15 mouse cellular contexts compared by ENCODE assay signal in the genomic region with DNA sequence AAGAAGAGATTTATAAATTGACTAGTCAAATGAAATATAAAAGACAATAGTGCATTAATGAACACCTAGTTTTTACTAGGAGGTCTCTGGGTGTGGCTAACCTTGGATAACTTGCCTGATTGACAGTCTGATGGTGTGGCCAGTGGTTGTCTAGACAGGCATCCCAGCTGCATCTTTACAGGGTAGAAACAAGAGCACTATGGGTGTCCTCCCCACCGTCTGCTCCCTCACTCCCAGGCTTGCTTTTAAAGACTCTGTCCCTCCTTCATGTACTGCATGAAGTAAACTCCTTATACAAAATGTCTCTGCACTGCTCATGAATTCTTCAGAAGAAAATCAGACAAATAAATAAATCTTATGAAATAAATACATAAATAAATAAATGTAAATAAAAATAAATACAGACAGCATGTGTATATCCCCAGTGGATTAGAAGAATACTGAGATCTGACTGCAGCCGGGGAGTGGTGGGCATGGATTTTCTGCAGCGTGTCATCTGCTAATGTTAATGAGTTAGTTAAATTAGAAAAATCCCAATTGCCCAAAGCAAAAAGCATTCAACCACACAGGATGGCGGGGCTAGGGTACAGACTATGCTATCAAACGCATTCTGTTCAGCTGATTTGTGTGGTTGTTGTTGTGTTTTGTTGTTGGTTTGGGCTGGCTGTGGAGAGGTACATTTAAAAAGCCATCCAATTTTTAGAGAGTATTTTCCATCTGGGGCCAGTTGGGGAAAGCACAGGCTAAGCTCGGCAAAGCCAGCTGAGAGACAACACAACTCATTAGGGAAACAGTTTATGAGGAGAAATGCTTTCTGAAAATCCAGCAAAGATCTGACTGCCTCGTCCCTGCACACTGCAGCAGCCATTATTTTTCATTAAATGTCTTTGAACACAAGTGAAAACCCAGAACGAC.
A peak's percentile ranks its signal among the peaks of the same experiment; 100 is the strongest.
DNase-seq lines count a peak whose midpoint lies in the region; ATAC-seq and TF ChIP-seq lines count a peak whose summit lies in the region.
"Had no signal": no experiment of that assay in that cellular context is flagged by ENCODE, and none has a peak within 500 bp of the region (broad histone marks: within the 10 kb centered on the region; RNA-seq: fewer than 3 reads in every experiment).

No protein-coding gene starts in this region.

- no peaks in the 10 kb centered on the region for H3K36me3 ChIP-seq in forebrain, embryonic 15.5 days
- no peaks in the 10 kb centered on the region for H3K36me3 ChIP-seq in hindbrain, postnatal 0 days (ENCODE audit: insufficient read depth, low read length)
- no peaks in the 10 kb centered on the region for H3K36me3 ChIP-seq in neural tube, embryonic 14.5 days (ENCODE audit: control insufficient read depth, insufficient read depth, low read length)
- H3K36me3 ChIP-seq: intestine, embryonic 15.5 days; limb, embryonic 15.5 days had no signal

- no peak for TF ChIP-seq CTCF in hindbrain, postnatal 0 days (IDR thresholded peaks at IDR 0.05; ENCODE audit: low read depth)

- H3K27me3 ChIP-seq in forebrain, embryonic 15.5 days: no peaks in the 10 kb centered on the region
- no peaks in the 10 kb centered on the region for H3K27me3 ChIP-seq in hindbrain, postnatal 0 days (ENCODE audit: insufficient read depth, low read length)
- H3K27me3 ChIP-seq in neural tube, embryonic 14.5 days (ENCODE audit: control insufficient read depth, insufficient read depth, low read length): no peaks in the 10 kb centered on the region
- H3K27me3 ChIP-seq: intestine, embryonic 15.5 days; limb, embryonic 15.5 days had no signal

- H3K9me3 ChIP-seq in forebrain, embryonic 15.5 days: no peaks in the 10 kb centered on the region
- no peaks in the 10 kb centered on the region for H3K9me3 ChIP-seq in hindbrain, postnatal 0 days (ENCODE audit: low read length)
- H3K9me3 ChIP-seq in neural tube, embryonic 14.5 days (ENCODE audit: control insufficient read depth, low read length): no peaks in the 10 kb centered on the region
- H3K9me3 ChIP-seq: intestine, embryonic 15.5 days; limb, embryonic 15.5 days had no signal

- ATAC-seq in forebrain, embryonic 15.5 days (replicated peaks): peak; percentile 76
- ATAC-seq in hindbrain, postnatal 0 days: peak; percentile 55; the same call in 1 of the 2 replicates
- peak; percentile 76 for ATAC-seq in neural tube, embryonic 14.5 days (ENCODE audit: low read depth)
- ATAC-seq: intestine, embryonic 15.5 days had no signal

- no peak overlapping the region for H3K4me3 ChIP-seq in forebrain, embryonic 15.5 days
- no peak overlapping the region for H3K4me3 ChIP-seq in hindbrain, postnatal 0 days (ENCODE audit: low read length)
- no peak overlapping the region for H3K4me3 ChIP-seq in neural tube, embryonic 14.5 days (ENCODE audit: low read depth, low read length)
- H3K4me3 ChIP-seq: intestine, embryonic 15.5 days; limb, embryonic 15.5 days had no signal

- peak overlapping the region; percentile 71 for H3K27ac ChIP-seq in forebrain, embryonic 15.5 days (replicated peaks)
- H3K27ac ChIP-seq in hindbrain, postnatal 0 days: peak overlapping the region; percentile 33
- H3K27ac ChIP-seq in neural tube, embryonic 14.5 days (ENCODE audit: low read depth, low read length): peak overlapping the region; percentile 77
- H3K27ac ChIP-seq: intestine, embryonic 15.5 days; limb, embryonic 15.5 days had no signal

- H3K4me2 ChIP-seq in forebrain, embryonic 15.5 days (replicated peaks): peak overlapping the region; percentile 18
- peak overlapping the region; percentile 22; the same call in 1 of the 2 replicates for H3K4me2 ChIP-seq in hindbrain, postnatal 0 days (ENCODE audit: low read depth, low read length)
- peak overlapping the region; percentile 27 for H3K4me2 ChIP-seq in neural tube, embryonic 14.5 days (ENCODE audit: low read depth, low read length)
- H3K4me2 ChIP-seq: intestine, embryonic 15.5 days; limb, embryonic 15.5 days had no signal

- peaks cover 11% of the 10 kb centered on the region for H3K4me1 ChIP-seq in forebrain, embryonic 15.5 days
- no peaks in the 10 kb centered on the region for H3K4me1 ChIP-seq in hindbrain, postnatal 0 days (ENCODE audit: insufficient read depth, low read length)
- peaks cover 11% of the 10 kb centered on the region; the same call in 1 of the 2 replicates for H3K4me1 ChIP-seq in neural tube, embryonic 14.5 days (ENCODE audit: control insufficient read depth, insufficient read depth, low read length)
- H3K4me1 ChIP-seq: intestine, embryonic 15.5 days; limb, embryonic 15.5 days had no signal

- no peak overlapping the region for H3K9ac ChIP-seq in forebrain, embryonic 15.5 days (replicated peaks)
- no peak overlapping the region for H3K9ac ChIP-seq in hindbrain, postnatal 0 days (replicated peaks; ENCODE audit: low read length)
- no peak overlapping the region for H3K9ac ChIP-seq in neural tube, embryonic 14.5 days (replicated peaks; ENCODE audit: low read depth, low read length)
- H3K9ac ChIP-seq: intestine, embryonic 15.5 days; limb, embryonic 15.5 days had no signal

- DNase-seq in layer of hippocampus, postnatal 14 days (ENCODE audit: low spot score in 2 of 2): peak; percentile 30 to 45
- no peak for DNase-seq in layer of hippocampus, adult 9-10 months (ENCODE audit: low spot score)
- DNase-seq in hindbrain, postnatal 0 days (ENCODE audit: low spot score): peak; percentile 48
- no peak for DNase-seq in urinary bladder, postnatal 14 days (ENCODE audit: low spot score)
- no peak for DNase-seq in thymus, postnatal 14 days
- DNase-seq: adrenal gland, postnatal 36 days; heart, adult 18-20 months; layer of hippocampus, adult 9-11 months; lung, adult 18-20 months; lung, postnatal 4 days; thymus, postnatal 36 days had no signal

- 15% methylated on average over 8 of the region's 8 CpGs for WGBS in forebrain, embryonic 15.5 days
- 22% methylated on average over 8 of the region's 8 CpGs for WGBS in hindbrain, postnatal 0 days
- WGBS in neural tube, embryonic 14.5 days: 18% methylated on average over 8 of the region's 8 CpGs

Comparison
In these comparisons a context has a peak if more than half of its experiments do, and no peak if none do; other contexts are left out.
1. DNase-seq: peak in layer of hippocampus, postnatal 14 days (2 of 2) and hindbrain, postnatal 0 days (single experiment); none in layer of hippocampus, adult 9-10 months (single experiment), urinary bladder, postnatal 14 days (single experiment) and thymus, postnatal 14 days (single experiment).
2. Peak in every context shown above with its lines, with median percentiles within 50 percentile points of each other: ATAC-seq, H3K27ac ChIP-seq and H3K4me2 ChIP-seq.